Mouse (Mus musculus): Measurements from ENCODE around the gene Capn10.
"Not testable (repeated sequence)": the region's sequence is repeated elsewhere in the genome, so short reads cannot be mapped to it uniquely, and the experiment has no call there.

Capn10 gene

DNA sequence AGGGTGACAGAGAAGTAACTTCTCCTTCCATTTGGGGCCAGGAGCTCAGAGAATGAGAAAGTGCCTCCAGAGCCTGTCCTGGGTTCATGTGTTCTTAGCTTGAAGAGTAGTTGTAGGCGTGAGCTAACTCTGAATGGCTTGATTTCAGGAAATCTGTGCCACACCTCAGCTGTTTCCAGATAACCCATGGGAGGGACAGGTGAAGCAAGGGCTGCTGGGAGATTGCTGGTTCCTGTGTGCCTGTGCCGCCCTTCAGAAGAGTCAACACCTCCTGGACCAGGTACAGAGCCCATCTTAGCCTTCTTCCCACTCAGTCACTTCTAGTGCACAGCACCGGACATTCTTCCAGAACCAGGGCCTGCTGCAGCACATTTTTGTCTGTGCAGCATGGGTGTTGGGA is 3.6 kb downstream of the Capn10 start:
- ChIA-PET CTCF (interaction anchor here in 2 of 4 experiments (0.6 to 1.0 kb wide), 3 partner anchors 12 to 31 kb away, joined by 3 to 4 read pairs (median 3); partner anchors contain the start of gene Dusp28 (in 1 of the 2)), POLR2A (interaction anchor here in 3 of 4 experiments (0.8 to 2.4 kb wide), 5 partner anchors 9 to 31 kb away, joined by 3 to 9 read pairs (median 3); partner anchors contain the start of gene Dusp28 (in 1 of the 3))

DNA sequence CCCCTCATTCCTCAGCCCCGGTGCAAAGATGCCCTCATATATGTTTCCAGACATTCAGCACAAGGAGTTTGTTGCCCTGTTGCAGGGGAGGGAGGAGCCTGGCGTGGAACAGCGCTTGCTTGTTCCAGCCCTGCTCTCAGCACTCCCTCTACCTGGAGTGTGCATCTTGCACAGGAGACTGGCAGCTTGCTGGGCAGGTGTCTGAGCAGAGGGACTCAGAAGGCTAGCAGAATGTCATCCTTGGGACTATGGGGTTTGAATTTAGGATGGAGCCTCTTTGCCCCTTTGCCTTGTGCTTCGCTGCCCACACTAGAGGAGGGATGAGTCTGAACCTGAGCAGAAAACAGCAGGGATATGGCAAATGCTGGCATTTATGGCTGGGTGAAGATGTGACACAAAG is 5.6 kb downstream of the Capn10 start:
- ChIA-PET CTCF (interaction anchor here in 1 of 4 experiments (2.7 kb wide), 1 partner anchor 9 kb away, joined by 9 read pairs; no protein-coding TSS in a partner anchor), POLR2A (interaction anchor here in 1 of 4 experiments (0.6 kb wide), 1 partner anchor 144 kb away, joined by 4 read pairs; no protein-coding TSS in a partner anchor)

DNA sequence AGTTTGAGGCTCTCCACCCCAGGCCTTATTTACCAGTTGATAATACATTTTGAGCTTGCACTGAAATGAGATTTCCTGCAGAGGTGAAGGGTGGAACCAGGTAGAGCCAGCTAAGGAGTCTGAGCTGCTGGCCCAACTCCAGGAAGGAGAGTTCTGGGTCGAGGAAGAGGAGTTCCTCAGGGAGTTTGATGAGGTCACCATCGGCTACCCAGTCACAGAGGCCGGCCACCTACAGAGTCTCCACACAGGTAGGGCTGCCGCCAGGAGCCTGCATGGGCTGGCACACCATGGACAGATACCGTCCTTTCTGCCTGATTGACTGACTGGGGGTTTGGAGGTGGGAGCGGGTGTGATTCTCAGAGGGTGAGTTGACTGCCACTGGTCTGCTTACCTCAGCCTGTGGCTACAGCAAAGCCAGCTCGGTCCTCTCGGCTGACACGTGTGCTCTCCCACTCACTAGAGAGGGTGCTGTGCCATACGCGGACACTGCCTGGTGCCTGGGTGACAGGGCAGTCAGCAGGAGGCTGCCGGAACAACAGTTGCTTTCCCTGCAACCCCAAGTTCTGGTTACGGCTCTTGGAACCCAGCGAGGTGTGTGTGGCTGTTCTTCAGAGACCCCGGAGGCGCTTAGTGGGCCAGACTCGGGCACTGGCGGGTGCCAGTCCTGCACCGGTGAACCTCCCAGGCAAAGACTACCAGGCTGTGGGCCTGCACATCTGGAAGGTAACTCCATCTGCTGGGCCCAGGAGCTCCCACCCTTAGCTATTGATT is 9.2 kb downstream of the Capn10 start:
- ChIA-PET POLR2A (interaction anchor here in 1 of 4 experiments (1.1 kb wide), 2 partner anchors 10 to 31 kb away, joined by 4 read pairs; partner anchors contain the start of gene Capn10), CTCF (interaction anchor here in 2 of 4 experiments (1.2 to 1.6 kb wide), 2 partner anchors 13 kb away, joined by 4 to 5 read pairs; no protein-coding TSS in a partner anchor)

DNA sequence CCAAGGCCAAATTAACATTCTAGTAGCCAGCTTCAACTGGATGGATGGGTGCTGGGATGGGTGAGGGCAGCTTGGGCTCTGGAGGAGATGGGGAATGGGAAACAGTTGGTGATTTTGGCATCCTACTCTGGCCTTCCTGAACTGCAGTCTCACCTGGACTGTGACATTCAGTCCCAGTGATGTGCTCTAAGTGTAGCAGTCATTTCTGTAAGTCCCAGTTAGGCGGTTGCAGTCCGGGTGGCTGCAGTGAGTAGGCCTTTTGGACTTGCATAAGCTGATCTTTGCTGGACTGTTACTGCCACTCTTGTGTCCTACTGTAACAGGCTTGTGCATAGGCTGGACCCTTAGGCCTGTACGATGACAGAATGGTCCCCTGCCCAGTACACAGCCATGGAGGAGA is 13.8 kb downstream of the Capn10 start:
- POLR2A ChIA-PET: interaction anchor here in 1 of 4 experiments (1.4 kb wide), 1 partner anchor 11 kb away, joined by 3 read pairs; no protein-coding TSS in a partner anchor
- CTCF ChIA-PET: interaction anchor here in 2 of 4 experiments (0.7 to 1.7 kb wide), 5 partner anchors 8 to 804 kb away, joined by 3 to 5 read pairs (median 4); partner anchors contain the start of gene Dusp28 (in 1 of the 2)

DNA sequence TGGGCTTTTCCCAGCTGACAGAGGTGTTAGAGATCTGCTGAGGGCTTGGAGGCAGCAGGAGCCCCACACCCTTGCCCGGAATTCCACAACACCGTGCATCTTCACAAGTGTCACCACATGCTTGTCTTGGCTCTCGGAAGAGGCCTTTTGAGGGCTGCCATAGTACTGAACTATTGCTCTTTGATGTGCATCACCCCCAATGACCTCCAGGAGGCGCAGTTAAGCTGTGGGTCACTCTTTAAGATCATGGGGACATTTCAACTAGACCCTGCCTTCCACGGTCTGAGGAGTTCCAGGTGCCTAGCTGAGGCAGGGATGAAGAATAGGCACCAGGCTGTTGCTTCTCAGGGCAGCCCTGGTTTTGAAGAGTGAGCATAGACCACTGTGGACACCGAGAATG is 15.2 kb downstream of the Capn10 start:
- ChIA-PET POLR2A (interaction anchor here in 2 of 4 experiments (0.6 to 2.2 kb wide), 3 partner anchors 11 to 143 kb away, joined by 4 to 9 read pairs (median 4); no protein-coding TSS in a partner anchor), CTCF (interaction anchor here in 3 of 4 experiments (0.6 to 1.5 kb wide), 12 partner anchors 10 to 529 kb away, joined by 3 to 9 read pairs (median 3); partner anchors contain the start of gene Hdlbp (in 1 of the 3))

DNA sequence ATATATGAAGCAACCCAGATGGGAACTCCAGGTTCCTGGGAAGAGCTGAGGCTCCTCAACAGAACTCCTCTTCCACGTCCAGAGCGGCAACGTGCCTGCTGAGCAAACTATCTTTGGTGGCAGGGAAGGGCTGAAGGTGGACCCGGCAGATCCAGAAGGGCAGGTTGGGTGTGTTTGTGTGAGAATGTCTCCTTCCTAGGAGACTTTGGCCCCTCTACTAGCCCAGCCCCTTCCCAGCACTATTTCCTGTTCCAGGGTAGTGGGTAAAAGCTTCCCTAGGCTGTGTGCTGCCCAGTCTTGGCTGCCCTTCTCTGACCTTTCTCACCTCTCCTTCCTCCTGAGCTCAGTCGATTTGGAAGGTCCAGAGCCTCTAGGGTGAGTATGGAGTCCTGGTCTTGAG is 16.4 kb downstream of the Capn10 start, which contains the start of gene Gpr35:
Gpr35 (plus strand) TSS at position 259 of the 400 bp plus-strand sequence.
- ChIA-PET POLR2A (interaction anchor here in 2 of 4 experiments (1.1 to 2.2 kb wide), 4 partner anchors 12 to 39 kb away, joined by 3 to 9 read pairs (median 4); no protein-coding TSS in a partner anchor), CTCF (interaction anchor here in 3 of 4 experiments (0.7 to 1.4 kb wide), 4 partner anchors 60 to 302 kb away, joined by 3 to 4 read pairs (median 3); partner anchors contain the start of gene Otos (in 1 of the 3))

DNA sequence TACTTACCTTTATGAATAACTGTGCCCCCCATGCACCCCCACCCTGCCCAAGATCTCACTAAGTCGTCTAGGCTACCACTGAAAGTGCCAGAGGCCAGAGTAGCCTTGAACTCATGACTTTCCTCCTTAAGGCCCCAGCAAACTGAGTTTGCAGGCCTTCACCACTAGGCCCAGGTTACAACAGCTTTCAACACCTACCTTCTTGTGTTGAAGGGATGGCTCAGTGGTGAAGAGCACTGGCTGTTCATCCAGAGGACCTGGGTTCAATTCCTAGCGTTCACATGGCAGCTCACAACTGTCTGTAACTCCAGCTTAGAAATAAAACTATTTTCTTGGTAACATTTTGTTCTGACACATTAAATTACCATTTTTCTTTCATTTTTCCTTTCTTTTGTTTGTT is 19.5 kb downstream of the Capn10 start:
- ChIA-PET POLR2A (interaction anchor here in 2 of 4 experiments (1.1 to 1.4 kb wide), 2 partner anchors 10 to 332 kb away, joined by 3 read pairs; no protein-coding TSS in a partner anchor), CTCF (interaction anchor here in 1 of 4 experiments (1.1 kb wide), 1 partner anchor 12 kb away, joined by 3 read pairs; no protein-coding TSS in a partner anchor)

DNA sequence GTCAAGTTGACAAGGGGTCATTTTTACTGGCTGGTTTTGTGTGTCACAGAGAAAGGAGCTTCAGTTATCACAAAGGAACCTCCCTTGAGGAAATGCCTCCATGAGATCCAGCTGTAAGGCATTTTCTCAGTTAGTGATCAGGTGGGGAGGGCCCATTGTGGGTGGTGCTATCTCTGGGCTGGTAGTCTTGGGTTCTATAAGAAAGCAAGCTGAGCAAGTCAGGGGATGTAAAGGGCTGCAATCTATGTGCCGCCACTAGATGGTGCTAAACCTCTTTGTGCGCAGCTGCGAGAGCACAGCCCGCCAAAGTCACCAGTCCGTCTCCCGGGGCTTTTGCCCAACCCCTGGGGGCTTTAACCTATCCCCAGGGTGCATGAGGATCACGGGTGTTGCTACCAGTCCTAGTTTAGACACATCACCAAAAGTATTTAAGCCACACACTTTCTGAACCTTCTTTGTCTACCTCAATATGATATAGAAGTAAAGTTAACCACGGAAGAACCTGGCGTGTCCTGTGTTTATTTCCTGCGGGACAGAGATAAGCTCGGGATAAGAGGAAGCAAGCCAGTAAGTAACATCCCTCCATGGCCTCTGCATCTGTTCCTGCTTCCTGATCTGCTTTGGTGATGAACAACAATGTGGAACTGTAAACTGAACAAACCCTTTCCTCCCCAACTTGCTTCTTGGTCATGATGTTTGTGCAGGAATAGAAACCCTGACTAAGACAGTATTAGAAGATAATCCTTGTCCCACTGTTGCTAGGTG is 22.6 kb downstream of the Capn10 start:
- POLR2A ChIA-PET: not testable (repeated sequence)

DNA sequence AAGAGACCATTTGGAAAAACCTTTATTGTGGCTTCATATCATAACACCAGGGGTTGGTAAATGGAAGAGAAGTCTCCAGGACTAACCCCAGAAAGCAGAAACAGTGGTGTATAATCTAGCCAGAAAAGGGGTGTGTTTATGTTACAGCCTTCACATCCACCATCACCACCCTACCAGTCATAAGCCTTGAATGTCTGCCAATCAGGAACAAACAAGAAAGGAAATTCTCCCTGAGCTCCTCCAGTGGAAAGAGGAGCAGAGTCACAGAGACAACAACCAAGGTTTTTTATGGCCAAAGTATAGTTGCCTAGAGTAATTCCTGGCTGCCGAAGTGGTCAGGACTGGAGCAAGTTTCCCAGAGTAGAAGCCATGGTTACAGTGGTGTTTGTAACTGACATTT is 24.8 kb downstream of the Capn10 start:
- CTCF ChIA-PET: no interaction called here
- POLR2A ChIA-PET: no interaction called here

More for the DNA sequence above, 22.6 kb downstream of the Capn10 start:
- CTCF ChIA-PET: interaction anchor here (0.6 to 1.9 kb wide), 19 partner anchors 9 to 218 kb away, joined by 3 to 7 read pairs (median 4); partner anchors contain the start of gene Dusp28 (in 1 of the 4)

DNA sequence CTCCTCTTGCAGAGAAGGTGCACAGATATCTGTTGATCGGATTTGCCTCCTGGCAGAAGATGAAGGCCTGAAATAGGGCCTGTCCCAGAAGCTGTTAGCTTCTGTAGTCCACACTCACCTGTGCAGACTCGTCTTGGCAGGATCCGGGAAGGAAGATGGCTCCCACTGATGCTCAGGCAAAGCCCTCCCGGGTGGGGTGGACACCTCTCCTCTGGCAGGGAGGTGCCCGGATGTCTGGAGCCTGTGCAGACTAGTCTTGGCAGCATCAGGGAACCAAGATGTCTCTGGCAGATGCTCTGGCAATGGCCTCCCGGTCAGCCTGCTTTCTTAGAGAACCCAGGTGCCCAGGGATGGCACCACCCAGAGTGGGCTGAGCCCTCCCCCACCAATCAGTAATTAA is 36.6 kb downstream of the Capn10 start:
- CTCF ChIA-PET: not testable (repeated sequence)

DNA sequence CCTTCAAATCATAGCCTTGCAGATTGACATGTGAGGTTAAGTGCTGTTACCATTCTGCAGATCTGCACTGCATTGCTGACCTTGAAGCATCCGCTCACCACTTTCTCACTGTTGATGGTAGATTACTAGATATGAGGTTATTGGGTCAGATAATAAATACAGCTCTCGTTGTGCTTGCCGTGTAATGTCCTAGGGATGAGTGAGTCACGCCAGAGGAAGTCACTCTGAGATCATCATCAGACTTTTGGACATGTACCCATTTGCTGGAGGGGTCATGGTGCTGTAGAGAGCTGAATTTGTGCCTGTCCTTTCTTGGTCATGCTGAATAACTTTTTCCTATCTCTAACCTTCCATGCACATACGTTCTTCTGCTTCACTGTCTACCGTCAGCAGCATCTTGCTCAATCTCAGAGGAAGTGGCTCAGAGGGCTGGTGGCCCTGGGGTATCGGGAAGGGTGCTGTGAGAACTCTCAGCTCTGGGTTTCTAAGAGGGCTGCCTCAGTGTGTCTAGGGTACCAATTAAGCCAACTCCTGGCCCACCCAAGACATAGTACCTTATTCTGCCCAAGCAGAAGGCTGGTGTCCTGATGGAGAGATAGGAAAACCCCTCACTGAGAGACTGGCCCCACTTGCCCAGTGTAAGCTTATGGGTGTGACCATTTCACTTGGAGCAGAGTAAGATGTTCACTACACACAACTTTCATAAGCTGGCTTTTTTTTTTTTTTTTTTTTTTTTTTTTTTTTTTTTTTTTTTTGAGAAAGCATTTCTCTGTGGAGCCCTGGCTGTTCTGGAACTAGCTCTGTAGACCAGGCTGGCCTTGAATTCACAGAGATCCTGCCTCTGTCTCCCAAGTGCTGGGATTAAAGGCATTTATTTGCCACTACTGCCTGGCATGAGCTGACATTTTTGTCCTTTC is 38.0 kb downstream of the Capn10 start:
- CTCF ChIA-PET: interaction anchor here in 2 of 4 experiments (0.6 to 0.9 kb wide), 2 partner anchors 38 to 601 kb away, joined by 3 to 7 read pairs; no protein-coding TSS in a partner anchor
- POLR2A ChIA-PET: interaction anchor here in 2 of 4 experiments (0.6 kb wide), 3 partner anchors 264 to 638 kb away, joined by 3 to 4 read pairs (median 3); no protein-coding TSS in a partner anchor

More for the DNA sequence above, 36.6 kb downstream of the Capn10 start:
- POLR2A ChIA-PET: not testable (repeated sequence)

DNA sequence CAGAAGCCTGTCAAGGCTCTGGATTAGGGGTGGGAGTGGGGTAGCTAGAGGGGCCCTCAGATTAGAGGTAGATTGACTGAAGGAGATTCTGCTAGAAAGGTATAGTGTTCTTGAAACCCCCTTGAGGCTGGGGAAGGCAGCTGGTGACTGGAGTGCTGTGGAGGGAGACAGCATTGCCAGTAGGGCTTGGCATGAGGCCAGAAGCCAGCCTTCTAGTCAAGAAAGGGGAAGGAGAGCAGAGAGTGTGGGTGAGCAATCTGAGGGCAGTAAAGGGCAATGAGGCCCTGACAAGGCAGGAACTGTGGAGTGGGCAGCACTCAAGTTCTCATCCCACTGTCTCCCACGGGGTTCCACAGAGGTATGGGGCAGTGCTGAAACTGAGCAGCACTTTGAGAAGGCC is 38.7 kb downstream of the Capn10 start:
- ChIA-PET CTCF (interaction anchor here in 1 of 4 experiments (0.9 kb wide), 1 partner anchor 38 kb away, joined by 3 read pairs; no protein-coding TSS in a partner anchor), POLR2A (interaction anchor here in 2 of 4 experiments (0.6 kb wide), 2 partner anchors 265 to 637 kb away, joined by 3 to 4 read pairs; no protein-coding TSS in a partner anchor)

DNA sequence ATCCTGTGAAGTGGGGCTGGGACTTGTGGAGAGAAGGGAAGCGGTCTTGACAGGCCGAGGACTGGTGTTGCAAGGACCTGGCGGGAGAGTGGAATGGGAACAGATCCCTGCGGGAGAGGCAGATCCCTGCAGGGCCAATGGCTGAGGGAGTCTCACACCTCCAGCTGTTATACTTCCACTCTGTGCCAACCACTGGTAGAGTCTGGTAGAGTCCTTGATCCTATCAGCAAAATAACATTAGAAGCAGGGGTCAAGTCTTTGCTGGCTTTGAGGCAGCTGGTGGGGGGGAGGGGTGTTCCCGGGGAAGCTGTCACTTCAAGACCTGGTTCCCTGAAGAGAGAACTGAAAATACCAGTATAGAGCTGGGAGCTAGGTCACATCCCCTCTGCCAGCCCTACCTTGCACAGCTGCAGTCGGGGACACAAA is 42.0 kb downstream of the Capn10 start:
- CTCF ChIA-PET: no interaction called here

DNA sequence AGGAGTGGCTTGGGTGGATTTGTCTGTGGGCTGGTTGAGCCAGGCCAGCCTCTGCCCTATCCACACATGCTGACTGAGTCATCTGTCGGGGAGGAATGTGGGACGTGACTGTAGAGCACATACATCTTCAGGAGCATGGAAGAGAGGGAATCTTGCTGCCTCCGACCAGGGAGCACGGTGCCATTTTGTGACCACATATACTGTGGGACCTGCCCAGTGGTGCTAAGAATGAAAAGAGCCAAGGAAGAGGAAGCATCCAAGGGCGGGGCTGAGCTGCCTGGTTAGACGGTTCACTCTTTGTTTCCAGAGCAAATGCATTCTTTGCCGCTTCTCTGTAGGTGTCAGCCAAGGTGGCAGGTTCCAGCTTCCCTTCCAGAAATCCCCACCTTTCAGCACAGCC is 44.5 kb downstream of the Capn10 start:
- POLR2A ChIA-PET: interaction anchor here in 2 of 4 experiments (0.8 to 1.7 kb wide), 5 partner anchors 15 to 534 kb away, joined by 3 to 5 read pairs (median 3); partner anchors contain the start of genes Dusp28 (in 1 of the 2) and Farp2 (in 1 of the 2)
- CTCF ChIA-PET: interaction anchor here (0.6 to 1.5 kb wide), 8 partner anchors 29 to 330 kb away, joined by 3 to 9 read pairs (median 4); no protein-coding TSS in a partner anchor

More for the DNA sequence above, 42.0 kb downstream of the Capn10 start:
- POLR2A ChIA-PET: interaction anchor here in 1 of 4 experiments (0.7 kb wide), 1 partner anchor 259 kb away, joined by 3 read pairs; the partner anchor contains the start of gene Sned1

DNA sequence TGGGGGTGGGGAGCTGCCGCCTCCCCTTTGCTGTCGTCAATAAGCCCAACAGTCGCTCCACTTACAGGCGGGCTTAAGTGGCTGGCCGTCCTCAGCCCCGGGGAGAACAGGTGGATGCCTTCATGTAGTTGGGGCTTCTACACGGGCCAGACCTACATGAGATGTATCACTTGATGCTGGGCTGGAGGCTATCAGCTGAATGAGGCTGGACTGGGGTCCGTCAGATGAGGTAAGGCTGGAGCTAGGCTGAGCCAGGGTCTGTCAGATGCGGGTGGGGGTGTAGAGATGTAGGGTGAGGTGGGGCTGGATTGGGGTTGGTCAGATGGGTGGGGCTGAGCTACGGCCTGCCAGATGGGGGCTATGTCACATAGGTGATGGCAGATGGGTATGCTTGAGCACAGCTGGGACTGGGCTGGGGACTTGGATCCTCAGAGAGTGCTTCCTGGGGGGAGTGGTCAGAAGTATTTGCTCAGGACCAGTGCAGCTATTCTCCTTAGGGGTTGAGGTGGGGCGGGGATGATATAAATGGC is 45.0 kb downstream of the Capn10 start:
- CTCF ChIA-PET: interaction anchor here (0.6 to 1.5 kb wide), 8 partner anchors 29 to 330 kb away, joined by 3 to 9 read pairs (median 4); no protein-coding TSS in a partner anchor
- POLR2A ChIA-PET: interaction anchor here in 2 of 4 experiments (0.8 to 1.7 kb wide), 5 partner anchors 15 to 533 kb away, joined by 3 to 5 read pairs (median 3); partner anchors contain the start of genes Dusp28 (in 1 of the 2) and Farp2 (in 1 of the 2)

Data from embryonic stem cell, embryonic (primary cell).